11 mouse cellular contexts compared by ENCODE assay signal in the genomic region with DNA sequence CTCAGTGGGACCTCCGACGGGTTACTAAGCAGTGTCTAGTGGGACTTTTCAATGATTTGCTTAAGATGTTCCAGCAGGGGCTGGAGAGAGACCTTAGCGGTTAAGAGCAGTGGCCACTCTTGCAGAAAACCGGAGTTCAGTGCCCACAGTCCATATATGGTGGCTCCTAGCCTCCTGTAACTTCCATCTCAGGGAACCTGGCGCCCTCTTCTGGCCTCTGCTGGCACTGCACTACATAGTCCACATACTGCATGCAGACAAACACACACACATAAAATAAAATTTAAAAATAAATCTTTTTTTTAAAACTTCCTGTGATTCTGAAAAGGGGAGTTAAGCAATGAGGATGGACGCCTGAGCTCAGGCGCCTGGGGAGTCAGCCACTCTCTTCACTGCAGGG. TPM values are rescaled to one million over a fixed set of nuclear protein-coding genes. Genes with fewer than 3 reads are reported as not detected.
DNase-seq lines count a peak whose midpoint lies in the region; ATAC-seq and TF ChIP-seq lines count a peak whose summit lies in the region.
"Had no signal": no experiment of that assay in that cellular context is flagged by ENCODE, and none has a peak within 500 bp of the region (broad histone marks: within the 10 kb centered on the region; RNA-seq: fewer than 3 reads in every experiment).

No protein-coding gene starts in this region.

- peak; percentile 24 for DNase-seq in heart, postnatal 4 days
- DNase-seq in thymus, adult 2 months, result peak; percentile 33
- DNase-seq in thymus, adult 18-20 months, result no peak
- no peak for DNase-seq in left cerebral cortex, postnatal 36 days (ENCODE audit: low spot score in 2 of 2)
- no peak for DNase-seq in adrenal gland, adult 2 months
- DNase-seq in layer of hippocampus, postnatal 25 days (ENCODE audit: extremely low spot score in 1 of 2, low spot score in 1 of 2), result no peak

- H3K36me3 ChIP-seq in heart, embryonic 11.5 days (ENCODE audit: control insufficient read depth, insufficient read depth, low read length), result no peaks in the 10 kb centered on the region
- no peaks in the 10 kb centered on the region for H3K36me3 ChIP-seq in thymus, adult 2 months (ENCODE audit: control insufficient read depth, insufficient read depth, low read length)

- peaks cover 3% of the 10 kb centered on the region; the same call in 1 of the 2 replicates for H3K9me3 ChIP-seq in heart, embryonic 11.5 days (replicated peaks; ENCODE audit: control insufficient read depth, low read length)

- no peak for ATAC-seq in heart, embryonic 11.5 days (replicated peaks; ENCODE audit: insufficient number of reproducible peaks, low FRiP score, low TSS enrichment)
- ATAC-seq in megakaryocyte, adult 5-6 weeks (ENCODE audit: poor library complexity, severe bottlenecking), result peak; percentile 73

- no peak overlapping the region for H3K4me3 ChIP-seq in heart, embryonic 11.5 days (ENCODE audit: low read depth, low read length)
- no peak overlapping the region for H3K4me3 ChIP-seq in thymus, adult 2 months (ENCODE audit: control insufficient read depth, insufficient read depth, low read length)
- H3K4me3 ChIP-seq: myocyte had no signal

- H3K27ac ChIP-seq in heart, embryonic 11.5 days (ENCODE audit: low read depth, low read length), result no peak overlapping the region
- no peak overlapping the region for H3K27ac ChIP-seq in thymus, adult 2 months (ENCODE audit: control insufficient read depth, insufficient read depth, low read length)

- no peak for TF ChIP-seq POLR2A in thymus, adult 2 months (IDR thresholded peaks at IDR 0.05; ENCODE audit: control insufficient read depth, extremely low read depth, insufficient read depth, low read length, poor library complexity)

- intact Hi-C loops in left cerebral cortex, postnatal 36 days (cut with DNase I), result no loop called here

- TF ChIP-seq CTCF in thymus, adult 2 months (IDR thresholded peaks at IDR 0.05; ENCODE audit: borderline replicate concordance, control insufficient read depth, extremely low read depth, insufficient read depth, low read length, poor library complexity), result no peak

- no peaks in the 10 kb centered on the region for H3K4me1 ChIP-seq in heart, embryonic 11.5 days (ENCODE audit: control insufficient read depth, insufficient read depth, low read length)
- H3K4me1 ChIP-seq in thymus, adult 2 months (replicated peaks; ENCODE audit: control insufficient read depth, insufficient read depth, low read length), result no peaks in the 10 kb centered on the region

- H3K27me3 ChIP-seq in heart, embryonic 11.5 days (ENCODE audit: control insufficient read depth, insufficient read depth, low read length), result 0 out of 2 replicates have a peak, but pooled peaks cover 2% of the 10 kb centered on the region
- H3K27me3 ChIP-seq in thymus, adult 2 months (ENCODE audit: control insufficient read depth, insufficient read depth, low read length), result no peaks in the 10 kb centered on the region

- 69% methylated on average over 7 of the region's 7 CpGs for WGBS in heart, embryonic 11.5 days (ENCODE audit: insufficient replicate concordance)
- 87% methylated on average over 7 of the region's 7 CpGs for WGBS in thymus, adult 2 months

- H3K9ac ChIP-seq in heart, embryonic 11.5 days (ENCODE audit: low read depth, low read length), result no peak overlapping the region

- H3K4me2 ChIP-seq in heart, embryonic 11.5 days, result no peak overlapping the region

RNA-seq across cellular contexts. Expression of gene Btnl1, which starts 6.3 kb away (rescaled TPM):
- not detected for total RNA-seq in heart, postnatal 4 days (2021)
- not detected in 2 replicates for polyA plus RNA-seq in heart, embryonic 11.5 days (2014; fragmentation: Nextera tagmentation; extraction: Ambion mirVana)
- 0.54 and 0.83 TPM in 2 replicates for polyA plus RNA-seq in thymus, adult 2 months (2012; rRNA removed)
- not detected in 2 replicates for total RNA-seq in megakaryocyte, adult 5-6 weeks (2015)
- total RNA-seq in megakaryocyte, adult 5-6 weeks (2017), result not detected in 2 replicates
- not detected for total RNA-seq in left cerebral cortex, postnatal 36 days (2021)
- not detected for total RNA-seq in adrenal gland, adult 2 months (2021)
- polyA plus RNA-seq in adrenal gland, adult 2 months (2012; rRNA removed), result not detected in 2 replicates
- total RNA-seq in layer of hippocampus, postnatal 25 days (2021), result not detected
- total RNA-seq: hematopoietic stem cell, adult 5-6 weeks; left cerebral cortex, postnatal 14 days had no signal
- polyA plus RNA-seq: myocyte had no signal

RNA-seq across cellular contexts. Expression of gene BC051142, which starts 15.4 kb away (rescaled TPM):
- not detected for total RNA-seq in heart, postnatal 4 days (2021)
- polyA plus RNA-seq in heart, embryonic 11.5 days (2014; fragmentation: Nextera tagmentation; extraction: Ambion mirVana), result not detected in 2 replicates
- polyA plus RNA-seq in thymus, adult 2 months (2012; rRNA removed), result 1.2 and 1.4 TPM in 2 replicates
- total RNA-seq in megakaryocyte, adult 5-6 weeks (2015), result not detected in 2 replicates
- 0.29 and 3.8 TPM in 2 replicates for total RNA-seq in megakaryocyte, adult 5-6 weeks (2017)
- total RNA-seq in left cerebral cortex, postnatal 36 days (2021), result 1 to 10 TPM; 4.1 TPM
- total RNA-seq in adrenal gland, adult 2 months (2021), result 1 to 10 TPM; 2.1 to 2.5 TPM
- 0.74 and 1.1 TPM in 2 replicates for polyA plus RNA-seq in adrenal gland, adult 2 months (2012; rRNA removed)
- 1 to 10 TPM; 3.3 to 4.0 TPM for total RNA-seq in layer of hippocampus, postnatal 25 days (2021)
- polyA plus RNA-seq: myocyte had no signal

RNA-seq across cellular contexts. Expression of gene Btnl2, which starts 28.6 kb away (rescaled TPM):
- under 1 TPM; 0.09 to 0.31 TPM for total RNA-seq in heart, postnatal 4 days (2021)
- not detected in 2 replicates for polyA plus RNA-seq in heart, embryonic 11.5 days (2014; fragmentation: Nextera tagmentation; extraction: Ambion mirVana)
- 1.3 and 1.4 TPM in 2 replicates for polyA plus RNA-seq in thymus, adult 2 months (2012; rRNA removed)
- 0.09 TPM in 1 of 2 replicates, not detected in the other for total RNA-seq in megakaryocyte, adult 5-6 weeks (2015)
- 0.33 TPM in 1 of 2 replicates, not detected in the other for total RNA-seq in megakaryocyte, adult 5-6 weeks (2017)
- total RNA-seq in left cerebral cortex, postnatal 36 days (2021), result under 1 TPM; 0.50 to 0.74 TPM
- total RNA-seq in adrenal gland, adult 2 months (2021), result under 1 TPM; 0.40 to 0.73 TPM
- polyA plus RNA-seq in adrenal gland, adult 2 months (2012; rRNA removed), result 0.04 and 0.16 TPM in 2 replicates
- 1 to 10 TPM in 1 of 2 experiments, under 1 TPM in 1; 0.86 to 1.1 TPM for total RNA-seq in layer of hippocampus, postnatal 25 days (2021)
- total RNA-seq: hematopoietic stem cell, adult 5-6 weeks had no signal
- polyA plus RNA-seq: myocyte had no signal

RNA-seq across cellular contexts. Expression of gene H2-Eb2, which starts 57.7 kb away (rescaled TPM):
- total RNA-seq in heart, postnatal 4 days (2021), result not detected
- not detected in 2 replicates for polyA plus RNA-seq in heart, embryonic 11.5 days (2014; fragmentation: Nextera tagmentation; extraction: Ambion mirVana)
- polyA plus RNA-seq in thymus, adult 2 months (2012; rRNA removed), result 7.6 and 10.0 TPM in 2 replicates
- 0.07 and 0.25 TPM in 2 replicates for total RNA-seq in megakaryocyte, adult 5-6 weeks (2015)
- not detected in 2 replicates for total RNA-seq in megakaryocyte, adult 5-6 weeks (2017)
- total RNA-seq in left cerebral cortex, postnatal 36 days (2021), result not detected
- total RNA-seq in adrenal gland, adult 2 months (2021), result not detected
- polyA plus RNA-seq in adrenal gland, adult 2 months (2012; rRNA removed), result 0.03 TPM in 1 of 2 replicates, not detected in the other
- not detected for total RNA-seq in layer of hippocampus, postnatal 25 days (2021)
- total RNA-seq: hematopoietic stem cell, adult 5-6 weeks; left cerebral cortex, postnatal 14 days had no signal
- polyA plus RNA-seq: myocyte had no signal

Comparison
In these comparisons a context has a peak if more than half of its experiments do, and no peak if none do; other contexts are left out.
1. DNase-seq: peak in heart, postnatal 4 days (single experiment) and thymus, adult 2 months (single experiment); none in thymus, adult 18-20 months (0 of 2), left cerebral cortex, postnatal 36 days (0 of 2), adrenal gland, adult 2 months (single experiment) and layer of hippocampus, postnatal 25 days (0 of 2).